ENCODE assay signal across 21 mouse cellular contexts in the genomic region with DNA sequence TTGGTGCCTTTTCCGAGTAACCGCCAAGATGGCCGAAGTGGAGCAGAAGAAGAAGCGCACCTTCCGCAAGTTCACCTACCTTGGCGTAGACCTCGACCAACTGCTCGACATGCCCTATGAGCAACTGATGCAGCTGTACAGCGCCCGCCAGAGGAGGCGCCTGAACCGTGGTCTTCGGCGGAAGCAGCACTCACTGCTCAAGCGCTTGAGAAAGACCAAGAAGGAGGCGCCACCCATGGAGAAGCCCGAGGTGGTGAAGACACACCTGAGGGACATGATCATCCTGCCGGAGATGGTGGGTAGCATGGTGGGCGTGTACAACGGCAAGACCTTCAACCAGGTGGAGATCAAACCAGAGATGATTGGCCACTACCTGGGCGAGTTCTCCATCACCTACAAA. TPM values are rescaled to one million over a fixed set of nuclear protein-coding genes. Genes with fewer than 3 reads are reported as not detected.
DNase-seq lines count a peak whose midpoint lies in the region; TF ChIP-seq lines count a peak whose summit lies in the region.
"Not testable (repeated sequence)": the region's sequence is repeated elsewhere in the genome, so short reads cannot be mapped to it uniquely, and the experiment has no call there.
"Had no signal": no experiment of that assay in that cellular context is flagged by ENCODE, and none has a peak within 500 bp of the region (broad histone marks: within the 10 kb centered on the region; RNA-seq: fewer than 3 reads in every experiment).

No protein-coding gene starts in this region.

- not testable (repeated sequence) for H3K4me1 ChIP-seq in MEL (ENCODE audit: control insufficient read depth in 1 of 2, insufficient read depth in 2 of 2, low read length in 2 of 2)

- H3K9ac ChIP-seq in MEL (ENCODE audit: control insufficient read depth, low read depth, low read length, poor library complexity, severe bottlenecking), result not testable (repeated sequence)

- TF ChIP-seq CTCF in MEL (IDR thresholded peaks at IDR 0.05 in 2 of 3, conservative IDR thresholded peaks at IDR 0.05 in 1 of 3; ENCODE audit: control insufficient read depth in 1 of 3, insufficient read depth in 1 of 3, low read depth in 2 of 3, low read length in 3 of 3, poor library complexity in 1 of 3, severe bottlenecking in 1 of 3), result not testable (repeated sequence)

- H3K36me3 ChIP-seq in MEL (ENCODE audit: control insufficient read depth in 1 of 2, insufficient read depth in 2 of 2, low read length in 2 of 2), result not testable (repeated sequence)

- H3K27ac ChIP-seq in MEL (ENCODE audit: control insufficient read depth, low read depth, low read length), result not testable (repeated sequence)

- TF ChIP-seq EP300 in MEL (IDR thresholded peaks at IDR 0.05; ENCODE audit: low read depth in 1 of 2, low read length in 2 of 2), result not testable (repeated sequence)

- TF ChIP-seq POLR2A in MEL (IDR thresholded peaks at IDR 0.05; ENCODE audit: control insufficient read depth in 1 of 2, insufficient read depth in 1 of 2, low read depth in 1 of 2, low read length in 2 of 2, poor library complexity in 1 of 2), result not testable (repeated sequence)

- H3K79me2 ChIP-seq in MEL (ENCODE audit: control insufficient read depth, insufficient read depth, low read length, poor library complexity), result not testable (repeated sequence)

- H3K4me3 ChIP-seq in MEL (ENCODE audit: control insufficient read depth in 1 of 2, insufficient read depth in 1 of 2, low read depth in 2 of 2, low read length in 2 of 2), result not testable (repeated sequence)

- H3K27me3 ChIP-seq in MEL (ENCODE audit: control insufficient read depth in 1 of 2, insufficient read depth in 2 of 2, low read length in 2 of 2), result not testable (repeated sequence)

- DNase-seq in MEL (ENCODE audit: low read depth, low spot score), result peak; percentile 10
- peak; percentile 5 for DNase-seq in adrenal gland, postnatal 10 days
- DNase-seq in cerebellum, adult 9-10 months, result peak; percentile 4
- DNase-seq in heart, adult 11 months, result peak; percentile 87
- peak; percentile 4 for DNase-seq in testis, postnatal 14 days (ENCODE audit: low spot score)

- TF ChIP-seq RAD21 in MEL (IDR thresholded peaks at IDR 0.05; ENCODE audit: low read depth, low read length), result not testable (repeated sequence)

- H3K9me3 ChIP-seq in MEL (replicated peaks; ENCODE audit: insufficient read depth, low read length), result not testable (repeated sequence)

RNA-seq across cellular contexts. Expression of a gene that starts 2.5 kb away (rescaled TPM):
- not detected in 2 replicates for total RNA-seq in MEL (2012; rRNA removed)
- not detected for polyA plus RNA-seq in MEL (2012; ENCODE audit: insufficient read depth in 1 of 2, insufficient read length in 2 of 2, low read depth in 1 of 2, low replicate concordance in 2 of 2, missing spikeins in 1 of 2)
- total RNA-seq in adrenal gland, postnatal 10 days (2021), result not detected
- total RNA-seq: adrenal gland, adult 18-20 months; adrenal gland, adult 8-10 months; adrenal gland, postnatal 25 days; adrenal gland, postnatal 4 days; forebrain, postnatal 0 days had no signal
- polyA plus RNA-seq: brain, embryonic 14.5 days; C2C12; cortical plate, adult 2 months; embryonic facial prominence, embryonic 10.5 days; embryonic facial prominence, embryonic 12.5 days; embryonic facial prominence, embryonic 14.5 days; forebrain, embryonic 11.5 days; forebrain, embryonic 13.5 days; forebrain, embryonic 15.5 days; forebrain, postnatal 0 days; G1E had no signal

RNA-seq across cellular contexts. Expression of a gene that starts 36.9 kb away (rescaled TPM):
- total RNA-seq in MEL (2012; rRNA removed), result not detected in 2 replicates
- not detected for polyA plus RNA-seq in MEL (2012; ENCODE audit: insufficient read depth in 1 of 2, insufficient read length in 2 of 2, low read depth in 1 of 2, low replicate concordance in 2 of 2, missing spikeins in 1 of 2)
- total RNA-seq in adrenal gland, postnatal 10 days (2021), result not detected
- total RNA-seq: adrenal gland, adult 18-20 months; adrenal gland, adult 8-10 months; adrenal gland, postnatal 25 days; adrenal gland, postnatal 4 days; forebrain, postnatal 0 days had no signal
- polyA plus RNA-seq: activated CD4-positive, CD25-positive, alpha-beta regulatory T cell, adult 4 months; brain, embryonic 14.5 days; C2C12; cortical plate, adult 2 months; embryonic facial prominence, embryonic 10.5 days; embryonic facial prominence, embryonic 12.5 days; embryonic facial prominence, embryonic 14.5 days; forebrain, embryonic 11.5 days; forebrain, embryonic 13.5 days; forebrain, embryonic 15.5 days; forebrain, postnatal 0 days; G1E had no signal

RNA-seq across cellular contexts. Expression of a gene that starts 56.2 kb away (rescaled TPM):
- total RNA-seq in MEL (2012; rRNA removed), result not detected in 2 replicates
- not detected for polyA plus RNA-seq in MEL (2012; ENCODE audit: insufficient read depth in 1 of 2, insufficient read length in 2 of 2, low read depth in 1 of 2, low replicate concordance in 2 of 2, missing spikeins in 1 of 2)
- not detected for total RNA-seq in adrenal gland, postnatal 10 days (2021)
- total RNA-seq: adrenal gland, adult 18-20 months; adrenal gland, adult 8-10 months; adrenal gland, postnatal 25 days; adrenal gland, postnatal 4 days; forebrain, postnatal 0 days; G1E had no signal
- polyA plus RNA-seq: activated CD4-positive, CD25-positive, alpha-beta regulatory T cell, adult 4 months; brain, embryonic 14.5 days; C2C12; cortical plate, adult 2 months; embryonic facial prominence, embryonic 10.5 days; embryonic facial prominence, embryonic 12.5 days; embryonic facial prominence, embryonic 14.5 days; forebrain, embryonic 11.5 days; forebrain, embryonic 13.5 days; forebrain, embryonic 15.5 days; forebrain, postnatal 0 days; G1E had no signal

Comparison
In these comparisons a context has a peak if more than half of its experiments do, and no peak if none do; other contexts are left out.
1. DNase-seq: peak in every context shown above with its lines; median percentile 87 in heart, adult 11 months; 10 in MEL; 5 in adrenal gland, postnatal 10 days; 4 in cerebellum, adult 9-10 months; 4 in testis, postnatal 14 days.